Mouse (Mus musculus) liver, embryonic 16.5 days (tissue): ENCODE measurements at regions not wholly inside any gene's neighbourhood (a gene's known extent, or its start where the extent isn't known, plus 50 kb on each side); places are given as distances from the start of the nearest gene placed in this dataset.

ENCODE experiments used
- ATAC-seq: fragments of 200-750 bp; cut with Nextera tagmentation; 2 replicates; pipeline ENCODE4 v1.8.0; 2017; ENCODE audit warnings: low read depth, mild to moderate bottlenecking, moderate number of reproducible peaks, moderate library complexity
- H3K27ac ChIP-seq: fragments of 300-500 bp; sonication (generic); 2 replicates; pipeline ENCODE4 v1.5.1; 2014; ENCODE audit warnings: mild to moderate bottlenecking, low read length
- H3K27me3 ChIP-seq: fragments of 300-500 bp; sonication (generic); 2 replicates; pipeline ENCODE4 v1.6.1; 2014; ENCODE audit warnings: low read depth, low read length, mixed read lengths; ENCODE audit not compliant: control insufficient read depth, insufficient read depth
- H3K36me3 ChIP-seq: fragments of 300-500 bp; sonication (generic); 2 replicates; pipeline ENCODE4 v1.6.1; 2014; ENCODE audit warnings: mild to moderate bottlenecking; ENCODE audit not compliant: control insufficient read depth, insufficient read depth
- H3K4me1 ChIP-seq: fragments of 300-500 bp; sonication (generic); 2 replicates; pipeline ENCODE4 v1.6.1; 2014; ENCODE audit warnings: low read depth, low read length, mixed read lengths; ENCODE audit not compliant: control insufficient read depth
- H3K4me2 ChIP-seq: fragments of 300-500 bp; sonication (generic); 2 replicates; pipeline ENCODE4 v1.6.1; 2014; ENCODE audit warnings: low read depth, low read length, mixed read lengths
- H3K4me3 ChIP-seq: fragments of 300-500 bp; sonication (generic); 2 replicates; pipeline ENCODE4 v1.5.1; 2014; ENCODE audit warnings: low read depth, mild to moderate bottlenecking, low read length
- H3K9ac ChIP-seq: fragments of 300-500 bp; sonication (generic); 2 replicates; pipeline ENCODE4 v1.6.1; 2014; ENCODE audit warnings: low read depth, low read length
- H3K9me3 ChIP-seq: fragments of 300-500 bp; sonication (generic); replicated peaks from 2 replicates; pipeline ENCODE4 v1.6.1; 2016; ENCODE audit warnings: low read length; ENCODE audit not compliant: control insufficient read depth
- WGBS: fragments of 180-500 bp; shearing (Covaris S2); extraction: QIAGEN DNeasy Blood & Tissue Kit; methylation state at CpG from one replicate; pipeline ENCODE4 v1.1.7; 2014; ENCODE audit not compliant: insufficient replicate concordance; 5-methylcytosine and 5-hydroxymethylcytosine counted together

DNA sequence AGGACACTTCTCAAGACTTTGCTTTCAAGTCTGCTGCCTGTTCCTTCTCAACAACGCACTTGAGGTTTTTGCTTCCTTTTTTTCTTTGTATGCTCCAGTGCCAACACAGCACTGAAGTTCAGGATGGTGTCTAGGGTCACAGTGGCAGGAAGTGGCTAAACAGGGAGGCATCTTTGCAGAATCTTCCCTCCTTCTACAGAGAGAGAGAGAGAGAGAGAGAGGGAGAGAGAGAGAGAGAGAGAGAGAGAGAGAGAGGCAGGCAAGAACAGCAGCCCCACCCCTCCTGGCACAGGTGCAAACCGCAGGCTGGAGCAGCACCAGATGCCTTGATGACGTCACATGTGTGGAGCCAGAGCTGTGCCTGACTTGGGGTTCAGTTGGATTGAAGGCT lies 71.0 kb upstream of the Armc2 start:
- no peak overlapping the region for H3K4me3 ChIP-seq
- no peak overlapping the region for H3K27ac ChIP-seq
- H3K27me3 ChIP-seq, result no peaks in the 10 kb centered on the region
- no peak for ATAC-seq
- H3K36me3 ChIP-seq, result no peaks in the 10 kb centered on the region
- H3K4me1 ChIP-seq, result peaks cover 17% of the 10 kb centered on the region
- no peaks in the 10 kb centered on the region for H3K9me3 ChIP-seq
- WGBS, result 4% methylated on average over 3 of the region's 3 CpGs
- H3K4me2 ChIP-seq, result no peak overlapping the region
- no peak overlapping the region for H3K9ac ChIP-seq

DNA sequence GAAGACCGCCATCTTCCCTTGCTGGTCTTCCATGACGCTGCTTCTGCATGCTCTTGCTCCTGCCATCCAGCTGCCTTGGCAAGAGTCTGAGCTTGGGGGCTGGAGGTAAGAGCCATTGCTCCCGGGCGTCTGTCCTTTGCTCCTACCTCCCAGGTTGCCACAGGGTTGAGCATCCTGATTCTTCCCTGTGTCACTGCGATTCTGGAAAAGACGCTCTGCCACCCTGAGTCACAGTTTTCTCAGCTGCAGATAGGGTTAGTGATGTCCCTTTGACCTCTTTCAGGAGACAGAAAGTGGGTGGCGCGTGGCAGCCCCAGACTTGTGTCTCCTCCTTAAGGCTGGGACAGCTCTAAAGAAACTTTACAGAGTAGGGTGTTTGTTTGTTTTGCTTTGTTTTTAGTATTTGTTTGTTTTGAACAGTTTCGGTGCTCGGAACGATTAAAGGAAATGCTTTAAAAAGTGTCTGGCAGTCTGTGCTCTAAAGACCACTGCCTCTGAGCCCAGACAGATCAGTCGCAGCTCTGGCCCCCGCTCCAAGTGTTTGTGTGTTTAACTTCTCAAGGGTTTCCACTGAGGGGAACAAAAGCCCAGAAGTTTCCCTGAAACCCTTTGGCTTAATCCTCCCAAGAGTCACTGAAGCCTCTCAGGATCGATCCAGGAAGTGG lies 70.5 kb upstream of the Armc2 start:
- H3K36me3 ChIP-seq, result no peaks in the 10 kb centered on the region
- H3K27me3 ChIP-seq, result no peaks in the 10 kb centered on the region
- no peak for ATAC-seq
- no peak overlapping the region for H3K4me2 ChIP-seq
- H3K9ac ChIP-seq, result no peak overlapping the region
- H3K4me3 ChIP-seq, result no peak overlapping the region
- no peak overlapping the region for H3K27ac ChIP-seq
- H3K9me3 ChIP-seq, result no peaks in the 10 kb centered on the region
- peaks cover 17% of the 10 kb centered on the region for H3K4me1 ChIP-seq
- 36% methylated on average over 14 of the region's 14 CpGs for WGBS

DNA sequence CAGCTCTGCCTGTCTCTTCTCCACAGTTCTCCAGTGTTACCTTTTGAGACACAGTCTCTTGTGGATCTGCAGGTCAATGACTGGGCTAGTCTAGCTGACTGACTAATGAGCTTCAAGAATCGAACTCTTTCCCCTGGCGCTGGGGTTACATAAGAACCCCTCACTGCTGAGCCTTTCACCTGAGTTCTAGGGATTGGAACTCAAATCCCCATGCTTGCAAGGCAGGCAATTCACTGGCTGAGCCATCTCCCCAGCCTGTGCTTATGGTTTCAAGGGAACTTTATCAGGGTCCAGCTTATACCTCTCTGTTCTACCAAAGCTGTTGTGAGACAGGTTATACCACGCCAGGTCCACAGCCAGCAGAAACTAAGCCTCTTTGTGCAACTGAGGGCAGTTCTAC lies 69.7 kb upstream of the Armc2 start:
- WGBS, result 74% methylated on average over 3 of the region's 3 CpGs

DNA sequence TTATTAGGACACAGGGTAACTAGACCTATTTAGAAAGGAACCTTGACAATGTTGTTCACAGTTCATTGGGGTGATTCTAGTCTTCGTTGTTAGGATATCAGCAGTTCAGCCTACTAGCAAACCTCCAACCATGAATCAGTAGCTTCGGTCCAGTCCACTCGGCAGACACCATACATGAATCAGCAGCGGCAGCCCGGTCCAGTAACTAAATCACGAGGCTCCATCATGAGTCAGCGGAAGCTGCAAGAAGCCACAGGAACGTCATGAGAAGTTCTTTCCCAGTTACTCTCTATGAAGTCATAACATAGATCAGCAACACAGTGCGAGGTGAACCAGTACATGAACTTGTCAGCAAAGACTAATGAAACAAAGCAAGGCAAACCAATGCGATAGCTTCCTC lies 68.4 kb upstream of the Armc2 start:
- ATAC-seq, result no peak
- Histone ChIP-seq H3K4me1 (peaks cover 14% of the 10 kb centered on the region), H3K36me3 (no peaks in the 10 kb centered on the region), H3K4me2 (no peak overlapping the region), H3K9ac (no peak overlapping the region), H3K27ac (no peak overlapping the region), H3K27me3 (no peaks in the 10 kb centered on the region), H3K9me3 (no peaks in the 10 kb centered on the region), H3K4me3 (no peak overlapping the region)
- WGBS, result 70% methylated on average over 10 of the region's 10 CpGs

More for the DNA sequence above, 69.7 kb upstream of the Armc2 start:
- H3K9ac ChIP-seq, result no peak overlapping the region
- H3K27me3 ChIP-seq, result no peaks in the 10 kb centered on the region
- ATAC-seq, result no peak
- H3K4me2 ChIP-seq, result no peak overlapping the region
- no peaks in the 10 kb centered on the region for H3K9me3 ChIP-seq
- no peak overlapping the region for H3K27ac ChIP-seq
- no peak overlapping the region for H3K4me3 ChIP-seq
- peaks cover 17% of the 10 kb centered on the region for H3K4me1 ChIP-seq
- no peaks in the 10 kb centered on the region for H3K36me3 ChIP-seq

DNA sequence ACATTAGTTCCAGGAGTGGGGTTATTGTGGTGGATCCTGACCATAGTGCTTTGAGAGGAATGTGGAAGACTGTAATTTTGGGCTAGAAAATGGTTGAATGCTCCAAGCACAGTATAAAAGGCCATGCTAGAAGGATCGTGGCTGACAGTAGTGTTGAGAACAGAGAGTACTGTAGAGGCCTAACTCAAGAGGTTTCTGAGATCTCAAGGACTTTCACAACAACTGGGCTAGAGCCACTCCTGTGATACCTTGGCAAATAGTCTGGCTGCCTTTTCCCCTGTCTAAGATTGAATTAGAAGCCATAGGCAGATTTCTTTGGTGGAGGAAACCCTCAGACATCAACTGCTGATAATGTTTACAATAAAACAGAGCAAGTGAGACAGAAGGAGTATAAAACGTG lies 67.1 kb upstream of the Armc2 start:
- H3K27me3 ChIP-seq, result no peaks in the 10 kb centered on the region
- no peak overlapping the region for H3K4me2 ChIP-seq
- H3K4me1 ChIP-seq, result peaks cover 6% of the 10 kb centered on the region
- H3K9ac ChIP-seq, result no peak overlapping the region
- no peaks in the 10 kb centered on the region for H3K9me3 ChIP-seq
- no peaks in the 10 kb centered on the region for H3K36me3 ChIP-seq
- no peak overlapping the region for H3K27ac ChIP-seq
- WGBS, result 62% methylated on average over 2 of the region's 2 CpGs
- no peak for ATAC-seq
- H3K4me3 ChIP-seq, result no peak overlapping the region

DNA sequence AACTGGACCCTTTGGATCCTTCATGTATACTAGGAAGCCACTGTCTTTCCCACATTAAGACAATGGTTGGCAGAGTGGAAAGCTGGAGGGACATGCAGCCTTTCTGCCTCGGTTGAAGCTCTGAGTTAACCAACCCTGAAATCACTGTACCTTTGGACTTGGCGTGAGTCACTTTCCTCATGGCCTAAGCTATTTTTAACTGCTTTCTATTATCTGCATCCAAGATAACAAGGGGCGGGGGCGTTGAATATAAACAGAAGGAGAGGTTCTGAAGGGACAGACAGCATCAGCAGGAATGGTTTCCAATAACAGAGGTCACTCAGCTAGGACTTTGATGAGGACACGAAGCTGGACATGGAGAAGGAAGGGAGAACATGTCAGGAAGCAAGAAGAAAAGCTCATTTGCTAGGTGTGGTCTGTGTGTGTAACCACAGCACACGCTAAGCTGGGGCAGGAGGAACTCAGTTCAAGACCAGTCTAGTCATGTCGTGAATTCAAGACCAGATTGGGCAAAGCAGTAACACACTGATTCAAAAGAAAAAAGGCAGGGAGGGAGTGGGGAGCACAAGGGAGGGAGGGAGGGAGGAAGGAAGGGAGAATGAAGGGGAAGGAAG lies 64.1 kb upstream of the Armc2 start:
- H3K4me1 ChIP-seq, result no peaks in the 10 kb centered on the region
- no peak overlapping the region for H3K4me3 ChIP-seq
- H3K27me3 ChIP-seq, result no peaks in the 10 kb centered on the region
- no peak overlapping the region for H3K4me2 ChIP-seq
- WGBS, result 20% methylated on average over 7 of the region's 7 CpGs
- H3K9me3 ChIP-seq, result no peaks in the 10 kb centered on the region
- H3K9ac ChIP-seq, result no peak overlapping the region
- ATAC-seq, result no peak; the same call in 1 of the 2 replicates
- H3K27ac ChIP-seq, result no peak overlapping the region
- H3K36me3 ChIP-seq, result no peaks in the 10 kb centered on the region

DNA sequence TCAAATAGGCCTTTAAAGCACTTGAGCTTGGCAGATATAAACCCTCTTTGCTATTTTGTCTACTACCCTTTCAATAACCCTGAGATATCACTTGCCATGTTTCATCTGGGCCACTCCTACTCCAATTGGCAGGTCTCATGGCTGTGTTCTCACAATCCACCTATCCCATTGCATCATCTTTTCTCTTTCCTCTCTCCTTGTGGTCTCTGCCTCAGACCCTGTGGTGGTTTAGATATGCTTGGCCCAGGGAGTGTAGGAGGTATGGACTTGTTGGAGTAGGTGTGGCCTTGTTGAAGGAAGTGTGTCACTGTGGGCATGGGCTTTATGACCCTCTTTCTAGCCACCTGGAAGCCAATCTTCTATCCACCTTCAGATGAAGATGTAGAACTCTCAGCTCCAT lies 61.5 kb upstream of the Armc2 start:
- no peak for ATAC-seq
- Histone ChIP-seq H3K9ac (no peak overlapping the region), H3K27me3 (no peaks in the 10 kb centered on the region), H3K4me2 (no peak overlapping the region), H3K27ac (no peak overlapping the region), H3K4me3 (no peak overlapping the region), H3K36me3 (no peaks in the 10 kb centered on the region), H3K4me1 (no peaks in the 10 kb centered on the region), H3K9me3 (no peaks in the 10 kb centered on the region)

DNA sequence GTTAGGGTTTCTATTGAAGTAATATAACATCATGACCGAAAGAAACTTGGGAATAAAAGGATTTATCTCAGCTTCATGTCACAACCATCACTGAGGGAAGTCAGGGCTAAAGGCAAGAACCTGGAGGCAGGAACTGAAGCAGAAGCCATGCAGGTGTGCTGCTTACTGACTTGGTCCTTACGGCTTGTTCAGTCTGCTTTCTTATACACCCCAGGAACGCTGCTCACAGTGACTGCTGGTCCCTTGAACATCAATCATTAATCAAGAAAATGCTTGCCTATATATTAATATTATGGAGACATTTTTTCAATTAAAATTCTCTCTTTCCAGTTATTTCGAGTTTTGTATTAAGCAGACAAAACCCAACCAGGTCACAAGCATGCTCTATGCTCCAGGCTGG lies 58.5 kb upstream of the Armc2 start:
- WGBS, result 61% methylated on average over 4 of the region's 4 CpGs
- Histone ChIP-seq H3K9me3 (no peaks in the 10 kb centered on the region), H3K27me3 (no peaks in the 10 kb centered on the region), H3K4me1 (peaks cover 9% of the 10 kb centered on the region), H3K36me3 (no peaks in the 10 kb centered on the region), H3K4me2 (no peak overlapping the region), H3K27ac (no peak overlapping the region), H3K4me3 (no peak overlapping the region), H3K9ac (no peak overlapping the region)
- no peak for ATAC-seq

DNA sequence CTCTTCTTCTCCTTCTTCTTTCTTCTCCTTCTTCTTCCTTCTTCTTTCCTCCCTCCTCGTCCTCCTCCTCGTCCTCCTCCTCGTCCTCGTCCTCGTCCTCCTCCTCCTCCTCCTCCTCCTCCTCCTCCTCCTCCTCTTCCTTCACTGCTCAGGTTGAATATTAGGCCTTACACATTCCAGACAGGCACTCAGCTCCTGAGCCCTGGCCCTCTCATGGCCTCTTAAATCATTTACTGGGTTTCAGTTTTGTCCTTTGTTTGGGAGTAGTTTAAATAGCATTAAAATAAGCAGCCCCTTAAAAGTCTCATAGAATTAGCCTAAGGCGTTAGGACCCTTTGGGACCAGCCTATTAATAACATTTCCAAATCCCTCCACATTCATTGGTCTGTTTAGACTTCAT lies 57.3 kb upstream of the Armc2 start:
- H3K9ac ChIP-seq, result no peak overlapping the region
- H3K36me3 ChIP-seq, result no peaks in the 10 kb centered on the region
- H3K27me3 ChIP-seq, result no peaks in the 10 kb centered on the region
- no peaks in the 10 kb centered on the region for H3K9me3 ChIP-seq
- H3K4me1 ChIP-seq, result peaks cover 21% of the 10 kb centered on the region
- 88% methylated on average over 6 of the region's 6 CpGs for WGBS
- H3K4me2 ChIP-seq, result no peak overlapping the region
- no peak for ATAC-seq
- no peak overlapping the region for H3K4me3 ChIP-seq
- H3K27ac ChIP-seq, result no peak overlapping the region
